Mouse (Mus musculus): ENCODE data around the gene Gm42688. TPM values are rescaled to one million over a fixed set of nuclear protein-coding genes. Genes with fewer than 3 reads are reported as not detected.
A peak's percentile ranks its signal among the peaks of the same experiment; 100 is the strongest.

Gm42688 gene
- polyA plus RNA-seq, 1 experiment from 2014 or later: 1.9 TPM

DNA sequence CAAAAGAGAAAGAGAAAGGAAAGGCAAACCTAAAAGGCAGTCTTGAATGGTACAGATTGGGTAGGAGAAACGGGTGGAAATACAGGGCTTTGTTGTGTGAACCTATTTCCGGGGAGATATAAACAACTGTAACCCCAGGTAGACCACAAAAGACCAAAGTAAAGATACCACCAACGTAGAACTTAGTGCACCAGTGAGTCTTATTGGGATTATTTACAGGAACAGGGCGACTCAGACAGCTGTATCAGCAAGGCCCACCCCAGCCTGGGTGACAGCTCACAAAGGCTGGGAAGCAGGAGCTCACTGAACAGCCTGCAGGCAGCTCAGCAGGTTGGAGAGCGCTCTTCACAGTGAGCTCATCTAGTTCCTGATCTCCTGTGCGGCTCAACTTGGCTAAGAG lies 5.4 kb upstream of the Gm42688 start:
- Histone ChIP-seq H3K27ac (ENCODE audit: low read depth, low read length) (no peak overlapping the region), H3K9ac (ENCODE audit: low read length) (no peak overlapping the region), H3K9me3 (replicated peaks; ENCODE audit: control insufficient read depth, low read length) (no peaks in the 10 kb centered on the region), H3K4me3 (ENCODE audit: low read depth, low read length) (no peak overlapping the region), H3K27me3 (replicated peaks; ENCODE audit: control insufficient read depth, insufficient read depth, low read length) (0 out of 2 replicates have a peak, but pooled peaks cover under 1% of the 10 kb centered on the region), H3K4me2 (ENCODE audit: low read length) (no peak overlapping the region), H3K36me3 (ENCODE audit: control insufficient read depth, insufficient read depth, low read length) (no peaks in the 10 kb centered on the region), H3K4me1 (ENCODE audit: control insufficient read depth, insufficient read depth, low read length) (no peaks in the 10 kb centered on the region)
- ATAC-seq (no peak), DNase-seq (ENCODE audit: low spot score) (no peak)
- 49% methylated on average over 6 of the region's 6 CpGs for WGBS

DNA sequence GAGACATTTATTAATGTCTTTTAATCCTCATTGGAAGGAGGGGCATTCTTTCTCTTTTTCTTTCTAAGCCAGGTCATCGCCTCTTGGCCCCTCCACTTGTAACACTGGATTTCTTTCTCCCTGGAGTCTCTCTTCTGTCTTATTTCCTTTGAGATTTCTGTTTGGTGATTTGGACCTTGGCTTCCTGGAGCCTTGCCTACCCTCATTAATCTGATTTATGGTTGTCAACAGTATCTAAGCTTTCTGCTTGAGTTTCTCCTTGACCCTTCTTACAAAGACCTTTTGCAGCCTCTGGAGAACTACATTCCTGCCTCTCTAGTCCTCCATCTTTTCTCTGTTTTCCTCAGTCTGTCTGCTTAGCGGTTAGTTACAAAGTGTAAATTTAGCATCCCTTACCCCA lies 3.0 kb upstream of the Gm42688 start:
- Histone ChIP-seq H3K4me2 (ENCODE audit: low read length) (no peak overlapping the region), H3K27ac (ENCODE audit: low read depth, low read length) (no peak overlapping the region), H3K27me3 (replicated peaks; ENCODE audit: control insufficient read depth, insufficient read depth, low read length) (no peaks in the 10 kb centered on the region), H3K36me3 (ENCODE audit: control insufficient read depth, insufficient read depth, low read length) (no peaks in the 10 kb centered on the region), H3K9ac (ENCODE audit: low read length) (no peak overlapping the region), H3K4me3 (ENCODE audit: low read depth, low read length) (no peak overlapping the region), H3K9me3 (replicated peaks; ENCODE audit: control insufficient read depth, low read length) (no peaks in the 10 kb centered on the region), H3K4me1 (ENCODE audit: control insufficient read depth, insufficient read depth, low read length) (peaks cover 12% of the 10 kb centered on the region)
- ATAC-seq (no peak), DNase-seq (ENCODE audit: low spot score) (no peak)
- WGBS: 83% methylated on average over 2 of the region's 2 CpGs

GRCm38 (mm10) chr6:83101688-83102556 lies 505 bp downstream of the Gm42688 start:
- peak; percentile 70 for DNase-seq (ENCODE audit: low spot score)
- Histone ChIP-seq H3K4me3 (ENCODE audit: low read depth, low read length) (peak overlapping the region; percentile 72), H3K9ac (ENCODE audit: low read length) (peak overlapping the region; percentile 80), H3K4me1 (ENCODE audit: control insufficient read depth, insufficient read depth, low read length) (peaks cover 12% of the 10 kb centered on the region), H3K36me3 (ENCODE audit: control insufficient read depth, insufficient read depth, low read length) (no peaks in the 10 kb centered on the region), H3K9me3 (replicated peaks; ENCODE audit: control insufficient read depth, low read length) (no peaks in the 10 kb centered on the region), H3K27me3 (replicated peaks; ENCODE audit: control insufficient read depth, insufficient read depth, low read length) (no peaks in the 10 kb centered on the region), H3K4me2 (ENCODE audit: low read length) (peak overlapping the region; percentile 100), H3K27ac (ENCODE audit: low read depth, low read length) (peak overlapping the region; percentile 66)
- ATAC-seq: peak; percentile 78
- WGBS: under 1% methylated on average over 65 of the region's 74 CpGs

DNA sequence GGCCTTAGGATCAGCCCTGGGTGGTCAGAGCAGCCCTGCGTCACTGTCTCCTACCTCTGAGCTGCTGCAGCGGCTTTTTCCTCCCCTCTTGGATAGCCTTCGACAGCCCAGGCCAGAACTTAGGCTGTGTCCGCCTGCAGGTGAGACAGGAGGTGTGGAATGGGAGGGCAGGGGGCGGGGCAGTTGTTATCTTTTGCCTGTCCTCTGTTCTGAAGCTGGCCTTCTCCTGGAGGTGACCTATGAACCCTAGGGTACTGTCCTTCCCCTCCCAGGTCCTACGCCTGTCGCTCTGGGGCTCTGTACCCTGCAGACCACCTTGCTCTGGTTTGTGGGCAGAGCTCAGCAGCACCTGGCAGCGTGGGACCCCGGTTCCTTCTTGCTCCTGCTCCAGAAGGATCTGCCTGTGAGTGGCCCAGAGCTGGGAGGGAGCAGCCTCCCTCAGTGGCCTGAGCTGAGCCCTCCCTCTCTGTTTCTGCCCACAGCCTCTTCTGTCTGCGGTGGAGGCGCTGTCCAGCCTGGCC lies 1.8 kb downstream of the Gm42688 start:
- Histone ChIP-seq H3K4me3 (ENCODE audit: low read depth, low read length) (no peak overlapping the region), H3K4me1 (ENCODE audit: control insufficient read depth, insufficient read depth, low read length) (peaks cover 14% of the 10 kb centered on the region), H3K9ac (ENCODE audit: low read length) (peak overlapping the region; percentile 80), H3K4me2 (ENCODE audit: low read length) (peak overlapping the region; percentile 100; the same call in 1 of the 2 replicates), H3K27ac (ENCODE audit: low read depth, low read length) (no peak overlapping the region), H3K27me3 (replicated peaks; ENCODE audit: control insufficient read depth, insufficient read depth, low read length) (no peaks in the 10 kb centered on the region), H3K36me3 (ENCODE audit: control insufficient read depth, insufficient read depth, low read length) (no peaks in the 10 kb centered on the region), H3K9me3 (replicated peaks; ENCODE audit: control insufficient read depth, low read length) (no peaks in the 10 kb centered on the region)
- DNase-seq (ENCODE audit: low spot score): no peak
- WGBS: 45% methylated on average over 11 of the region's 11 CpGs
- ATAC-seq: no peak

DNA sequence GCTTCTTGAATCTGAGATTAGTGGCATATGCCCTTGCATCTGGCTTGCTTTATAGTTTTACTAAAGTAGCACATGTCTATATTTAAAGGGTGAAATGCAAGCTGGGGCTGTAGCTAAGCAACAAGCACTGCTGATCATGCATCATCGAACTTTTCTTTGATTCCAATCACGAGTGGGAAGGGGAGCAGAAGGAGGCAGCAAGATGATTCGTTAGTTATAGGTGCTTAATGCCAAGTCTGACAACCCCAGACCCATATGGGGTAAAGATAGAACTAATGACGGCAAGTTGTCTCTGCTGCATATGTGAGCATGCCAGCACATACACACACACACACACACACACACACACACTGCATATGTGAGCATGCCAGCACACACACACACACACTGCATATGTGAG lies 2.7 kb downstream of the Gm42688 start:
- no peaks in the 10 kb centered on the region for H3K9me3 ChIP-seq (replicated peaks; ENCODE audit: control insufficient read depth, low read length)
- H3K27me3 ChIP-seq (replicated peaks; ENCODE audit: control insufficient read depth, insufficient read depth, low read length): no peaks in the 10 kb centered on the region
- no peak overlapping the region for H3K27ac ChIP-seq (ENCODE audit: low read depth, low read length)
- H3K4me3 ChIP-seq (ENCODE audit: low read depth, low read length): no peak overlapping the region
- no peak overlapping the region for H3K9ac ChIP-seq (ENCODE audit: low read length)
- ATAC-seq: peak; percentile 33; the same call in 1 of the 2 replicates
- no peak overlapping the region for H3K4me2 ChIP-seq (ENCODE audit: low read length)
- peak; percentile 84 for DNase-seq (ENCODE audit: low spot score)
- no peaks in the 10 kb centered on the region for H3K36me3 ChIP-seq (ENCODE audit: control insufficient read depth, insufficient read depth, low read length)
- peaks cover 19% of the 10 kb centered on the region for H3K4me1 ChIP-seq (ENCODE audit: control insufficient read depth, insufficient read depth, low read length)
- WGBS: 47% methylated on average over 4 of the region's 4 CpGs

DNA sequence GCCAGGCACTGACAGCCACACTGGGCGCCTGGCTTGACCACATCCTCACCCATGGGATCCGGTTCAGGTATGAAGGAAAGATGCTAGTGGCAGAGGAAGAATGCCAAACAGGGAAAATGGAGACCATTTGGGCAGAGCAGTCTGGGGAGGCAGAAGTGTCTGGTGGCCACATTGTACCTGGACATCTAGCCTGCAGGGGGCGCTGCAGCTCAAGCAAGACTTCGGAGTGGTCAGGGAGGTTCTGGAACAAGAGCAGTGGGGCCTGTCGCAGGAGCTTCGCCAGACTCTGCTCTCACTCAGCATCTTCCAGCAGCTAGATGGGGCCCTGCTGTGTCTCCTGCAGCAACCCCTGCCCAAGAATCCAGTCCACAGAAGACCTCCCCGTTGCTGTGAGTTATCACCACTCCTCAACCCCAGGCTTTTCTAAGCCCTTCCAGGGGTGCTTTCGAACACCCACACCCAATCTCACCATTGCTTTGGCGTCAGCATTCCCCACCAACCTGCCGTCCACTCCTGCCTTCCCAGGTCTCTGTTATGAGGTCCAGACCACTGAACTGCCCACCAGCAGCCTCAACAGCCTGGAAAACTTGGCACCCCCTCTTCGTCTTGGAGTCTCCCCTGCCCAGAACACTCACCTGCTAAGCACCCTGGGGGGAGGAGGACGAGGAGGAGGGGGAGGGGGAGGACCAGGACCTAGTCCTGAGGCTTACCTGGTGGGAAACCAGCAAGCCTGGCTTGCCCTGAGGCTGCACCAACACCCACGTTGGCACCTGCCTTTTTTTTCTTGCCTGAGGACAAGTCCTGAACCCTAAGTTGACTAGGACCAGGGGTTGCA lies 6.4 kb downstream of the Gm42688 start:
- 35% methylated on average over 13 of the region's 13 CpGs for WGBS
- Histone ChIP-seq H3K9ac (ENCODE audit: low read length) (peak overlapping the region; percentile 93), H3K36me3 (ENCODE audit: control insufficient read depth, insufficient read depth, low read length) (0 out of 2 replicates have a peak, but pooled peaks cover 5% of the 10 kb centered on the region), H3K9me3 (replicated peaks; ENCODE audit: control insufficient read depth, low read length) (no peaks in the 10 kb centered on the region), H3K4me3 (ENCODE audit: low read depth, low read length) (peak overlapping the region; percentile 94), H3K4me2 (ENCODE audit: low read length) (peak overlapping the region; percentile 93), H3K27me3 (replicated peaks; ENCODE audit: control insufficient read depth, insufficient read depth, low read length) (no peaks in the 10 kb centered on the region), H3K27ac (ENCODE audit: low read depth, low read length) (no peak overlapping the region), H3K4me1 (ENCODE audit: control insufficient read depth, insufficient read depth, low read length) (peaks cover 12% of the 10 kb centered on the region)
- ATAC-seq (no peak), DNase-seq (ENCODE audit: low spot score) (peak; percentile 74)

GRCm38 (mm10) chr6:83108762-83109668 lies 7.6 kb downstream of the Gm42688 start, which contains the start of gene Mrpl53:
TSS of gene Mrpl53 (plus strand) at chr6:83109040.
- Histone ChIP-seq H3K4me2 (ENCODE audit: low read length) (peak within 1 kb of the TSS; percentile 93), H3K4me1 (ENCODE audit: control insufficient read depth, insufficient read depth, low read length) (peaks cover 8% of the 10 kb centered on the region), H3K9me3 (replicated peaks; ENCODE audit: control insufficient read depth, low read length) (no peaks in the 10 kb centered on the region), H3K4me3 (ENCODE audit: low read depth, low read length) (peak within 1 kb of the TSS; percentile 94), H3K27ac (ENCODE audit: low read depth, low read length) (peak within 1 kb of the TSS; percentile 74), H3K27me3 (replicated peaks; ENCODE audit: control insufficient read depth, insufficient read depth, low read length) (no peaks in the 10 kb centered on the region), H3K9ac (ENCODE audit: low read length) (peak within 1 kb of the TSS; percentile 93), H3K36me3 (ENCODE audit: control insufficient read depth, insufficient read depth, low read length) (0 out of 2 replicates have a peak, but pooled peaks cover 5% of the 10 kb centered on the region)
- ATAC-seq (peak; percentile 83), DNase-seq (ENCODE audit: low spot score) (peak; percentile 82)
- WGBS: under 1% methylated on average over 76 of the region's 76 CpGs
